Mouse (Mus musculus): Measurements from ENCODE around the gene Vsig2. TPM values are rescaled to one million over a fixed set of nuclear protein-coding genes. Genes with fewer than 3 reads are reported as not detected.

Gene Vsig2
- total RNA-seq, 2 experiments from 2014 or later: 3.3 to 4.1 TPM

- peak in 1 of 2 experiments; percentile 92 for DNase-seq (ENCODE audit: extremely low spot score in 1 of 2, low spot score in 2 of 2)
- intact Hi-C loops (cut with DNase I): loop anchor here (5.0 kb wide), 1 partner anchor 43 kb away; the partner anchor contains the start of gene Msantd2
Observed at GRCm38 (mm10) chr9:37530031-37530887, 8.8 kb upstream of the Vsig2 start.

- intact Hi-C loops (cut with DNase I): loop anchor here (5.0 kb wide), 1 partner anchor 44 kb away; the partner anchor contains the start of gene Msantd2
- DNase-seq (ENCODE audit: extremely low spot score in 1 of 2, low spot score in 2 of 2): peak in 1 of 2 experiments; percentile 84
Observed at GRCm38 (mm10) chr9:37530888-37531705, 8.0 kb upstream of the Vsig2 start.

GRCm38 (mm10) chr9:37536851-37537250 is 2.2 kb upstream of the Vsig2 start:
- DNase-seq (ENCODE audit: extremely low spot score in 1 of 2, low spot score in 2 of 2): no peak
- intact Hi-C loops (cut with DNase I): no loop called here

GRCm38 (mm10) chr9:37537658-37538250 is 1.3 kb upstream of the Vsig2 start:
- DNase-seq (ENCODE audit: extremely low spot score in 1 of 2, low spot score in 2 of 2): no peak
- intact Hi-C loops (cut with DNase I): no loop called here

GRCm38 (mm10) chr9:37540226-37540625 is 1.2 kb downstream of the Vsig2 start:
- intact Hi-C loops (cut with DNase I): loop anchor here (5.0 kb wide), 1 partner anchor 128 kb away; no protein-coding TSS in a partner anchor
- peak in 1 of 2 experiments; percentile 25 for DNase-seq (ENCODE audit: extremely low spot score in 1 of 2, low spot score in 2 of 2)

GRCm38 (mm10) chr9:37540701-37541575 is 1.9 kb downstream of the Vsig2 start:
- intact Hi-C loops (cut with DNase I): loop anchor here (5.0 kb wide), 1 partner anchor 129 kb away; no protein-coding TSS in a partner anchor
- no peak for DNase-seq (ENCODE audit: extremely low spot score in 1 of 2, low spot score in 2 of 2)

- DNase-seq (ENCODE audit: extremely low spot score in 1 of 2, low spot score in 2 of 2): no peak
- intact Hi-C loops (cut with DNase I): loop anchor here (5.0 kb wide), 1 partner anchor 130 kb away; no protein-coding TSS in a partner anchor
Observed at GRCm38 (mm10) chr9:37541851-37542642, 3.0 kb downstream of the Vsig2 start.

GRCm38 (mm10) chr9:37543869-37544440 is 4.9 kb downstream of the Vsig2 start:
- DNase-seq (ENCODE audit: extremely low spot score in 1 of 2, low spot score in 2 of 2): no peak
- intact Hi-C loops (cut with DNase I): loop anchor here (2.0 to 5.0 kb wide), 2 partner anchors 81 to 132 kb away; no protein-coding TSS in a partner anchor

- intact Hi-C loops (cut with DNase I): loop anchor here (2.0 to 5.0 kb wide), 2 partner anchors 82 to 132 kb away; no protein-coding TSS in a partner anchor
- peak; percentile 58 to 82 for DNase-seq (ENCODE audit: extremely low spot score in 1 of 2, low spot score in 2 of 2)
Observed at GRCm38 (mm10) chr9:37544447-37545165, 5.6 kb downstream of the Vsig2 start.

GRCm38 (mm10) chr9:37545166-37545610 is 6.1 kb downstream of the Vsig2 start:
- no peak for DNase-seq (ENCODE audit: extremely low spot score in 1 of 2, low spot score in 2 of 2)
- intact Hi-C loops (cut with DNase I): loop anchor here (2.0 kb wide), 1 partner anchor 82 kb away; no protein-coding TSS in a partner anchor

GRCm38 (mm10) chr9:37545847-37546452 is 6.9 kb downstream of the Vsig2 start:
- no peak for DNase-seq (ENCODE audit: extremely low spot score in 1 of 2, low spot score in 2 of 2)
- intact Hi-C loops (cut with DNase I): loop anchor here (2.0 kb wide), 1 partner anchor 83 kb away; no protein-coding TSS in a partner anchor

- DNase-seq (ENCODE audit: extremely low spot score in 1 of 2, low spot score in 2 of 2): no peak
- intact Hi-C loops (cut with DNase I): no loop called here
Observed at GRCm38 (mm10) chr9:37546889-37547288, 7.8 kb downstream of the Vsig2 start.

- intact Hi-C loops (cut with DNase I): loop anchor here (2.0 kb wide), 1 partner anchor 62 kb away; the partner anchor contains the start of gene Spa17
Observed at GRCm38 (mm10) chr9:37550435-37550834, 11.4 kb downstream of the Vsig2 start.

GRCm38 (mm10) chr9:37551751-37552531 is 12.9 kb downstream of the Vsig2 start:
- intact Hi-C loops (cut with DNase I): loop anchor here (2.0 kb wide), 1 partner anchor 61 kb away; the partner anchor contains the start of gene Spa17
- no peak for DNase-seq (ENCODE audit: extremely low spot score in 1 of 2, low spot score in 2 of 2)

More at GRCm38 (mm10) chr9:37550435-37550834, 11.4 kb downstream of the Vsig2 start:
- DNase-seq (ENCODE audit: extremely low spot score in 1 of 2, low spot score in 2 of 2): no peak
